Mouse (Mus musculus) embryo, embryonic 11.5 days (tissue): ENCODE measurements around the gene Usp22.

Experiments
- DNase-seq: peaks from one replicate; pipeline ENCODE4 v3.0.0-alpha.2; 2012; ENCODE audit warnings: low read depth, low spot score

The Usp22 gene

GRCm38 (mm10) chr11:61104241-61104901 lies 70.5 kb downstream of the Usp22 start:
- DNase-seq: peak; percentile 87

- no peak for DNase-seq
Measured at GRCm38 (mm10) chr11:61102397-61103339, 72.2 kb downstream of the Usp22 start.
